Mouse (Mus musculus) forebrain, embryonic 13.5 days (tissue): Measurements from ENCODE around the gene Epsti1. TPM values are rescaled to one million over a fixed set of nuclear protein-coding genes. Genes with fewer than 3 reads are reported as not detected.
A peak's percentile ranks its signal among the peaks of the same experiment; 100 is the strongest.
"Not testable (repeated sequence)": the region's sequence is repeated elsewhere in the genome, so short reads cannot be mapped to it uniquely, and the experiment has no call there.

ENCODE experiments used
- ATAC-seq: fragments of 200-750 bp; cut with Nextera tagmentation; 2 replicates; pipeline ENCODE4 v1.8.0; 2017
- H3K27ac ChIP-seq: fragments of 300-500 bp; sonication (generic); 2 replicates; pipeline ENCODE4 v1.5.1; 2015; ENCODE audit warnings: inconsistent platforms, mild to moderate bottlenecking, moderate library complexity
- H3K27me3 ChIP-seq: fragments of 300-500 bp; sonication (generic); 2 replicates; pipeline ENCODE4 v1.6.1; 2015; ENCODE audit warnings: mild to moderate bottlenecking, inconsistent platforms
- H3K36me3 ChIP-seq: fragments of 300-500 bp; sonication (generic); 2 replicates; pipeline ENCODE4 v1.6.1; 2015; ENCODE audit warnings: mild to moderate bottlenecking, inconsistent platforms; ENCODE audit not compliant: poor library complexity, severe bottlenecking
- H3K4me1 ChIP-seq: fragments of 300-500 bp; sonication (generic); 2 replicates; pipeline ENCODE4 v1.6.1; 2015; ENCODE audit warnings: inconsistent platforms
- H3K4me2 ChIP-seq: fragments of 300-500 bp; sonication (generic); 2 replicates; pipeline ENCODE4 v1.6.1; 2015; ENCODE audit warnings: inconsistent platforms, mild to moderate bottlenecking, moderate library complexity
- H3K4me3 ChIP-seq: fragments of 300-500 bp; sonication (generic); 2 replicates; pipeline ENCODE4 v1.5.1; 2015; ENCODE audit warnings: mild to moderate bottlenecking, inconsistent platforms
- H3K9ac ChIP-seq: fragments of 300-500 bp; sonication (generic); 2 replicates; pipeline ENCODE4 v1.6.1; 2015; ENCODE audit warnings: mild to moderate bottlenecking, inconsistent platforms
- H3K9me3 ChIP-seq: fragments of 300-500 bp; sonication (generic); replicated peaks from 2 replicates; pipeline ENCODE4 v1.6.1; 2016; ENCODE audit warnings: inconsistent platforms
- WGBS: fragments of 180-500 bp; shearing (Covaris S2); methylation state at CpG from one replicate; pipeline ENCODE4 v1.1.7; 2015; 5-methylcytosine and 5-hydroxymethylcytosine counted together
- polyA plus RNA-seq: library from polyadenylated mRNA; unstranded; fragments of >200 nt; fragmentation: Nextera tagmentation; extraction: Ambion mirVana; gene quantifications from 2 replicates; pipeline ENCODE4 v1.2.1, GENCODE M21; 2015

Gene Epsti1
- polyA plus RNA-seq: 0.17 and 0.24 TPM in 2 replicates

GRCm38 (mm10) chr14:77904171-77904762 is at the start of gene Epsti1:
Gene Epsti1, plus strand, starts transcription at chr14:77904239.
- H3K36me3 ChIP-seq: no peaks in the 10 kb centered on the region
- H3K9ac ChIP-seq: no peak within 1 kb of the TSS
- no peak for ATAC-seq
- no peak within 1 kb of the TSS for H3K27ac ChIP-seq
- H3K9me3 ChIP-seq: no peaks in the 10 kb centered on the region
- H3K27me3 ChIP-seq: no peaks in the 10 kb centered on the region
- H3K4me2 ChIP-seq: no peak within 1 kb of the TSS
- peaks cover 6% of the 10 kb centered on the region; the same call in 1 of the 2 replicates for H3K4me1 ChIP-seq
- WGBS: 68% methylated on average over 15 of the region's 15 CpGs
- H3K4me3 ChIP-seq: no peak within 1 kb of the TSS

DNA sequence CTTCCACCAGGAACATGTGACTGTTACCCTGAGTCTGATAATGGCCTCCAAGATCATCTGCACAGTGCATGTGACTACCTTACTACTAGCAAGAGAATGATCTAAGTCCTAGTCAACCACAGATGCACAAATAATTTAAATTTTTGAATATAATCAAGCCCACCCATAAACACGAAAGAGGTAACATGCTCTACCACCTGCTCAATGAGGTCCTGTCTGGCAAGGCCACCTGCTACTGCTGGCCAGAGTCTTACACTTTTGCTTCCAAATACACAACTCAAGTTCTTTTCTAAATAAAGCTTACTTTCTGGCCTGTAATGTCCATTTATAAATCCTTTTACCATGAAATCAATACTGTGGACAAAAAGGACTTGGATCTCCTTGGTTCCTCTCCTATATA is 44.1 kb upstream of the Epsti1 start:
- no peaks in the 10 kb centered on the region for H3K27me3 ChIP-seq
- H3K4me2 ChIP-seq: no peak overlapping the region
- H3K36me3 ChIP-seq: no peaks in the 10 kb centered on the region
- H3K4me3 ChIP-seq: no peak overlapping the region
- WGBS: 89% methylated on average over 1 of the region's 1 CpGs
- H3K9me3 ChIP-seq: no peaks in the 10 kb centered on the region
- ATAC-seq: no peak
- H3K9ac ChIP-seq: no peak overlapping the region
- H3K27ac ChIP-seq: no peak overlapping the region
- H3K4me1 ChIP-seq: peaks cover 9% of the 10 kb centered on the region

DNA sequence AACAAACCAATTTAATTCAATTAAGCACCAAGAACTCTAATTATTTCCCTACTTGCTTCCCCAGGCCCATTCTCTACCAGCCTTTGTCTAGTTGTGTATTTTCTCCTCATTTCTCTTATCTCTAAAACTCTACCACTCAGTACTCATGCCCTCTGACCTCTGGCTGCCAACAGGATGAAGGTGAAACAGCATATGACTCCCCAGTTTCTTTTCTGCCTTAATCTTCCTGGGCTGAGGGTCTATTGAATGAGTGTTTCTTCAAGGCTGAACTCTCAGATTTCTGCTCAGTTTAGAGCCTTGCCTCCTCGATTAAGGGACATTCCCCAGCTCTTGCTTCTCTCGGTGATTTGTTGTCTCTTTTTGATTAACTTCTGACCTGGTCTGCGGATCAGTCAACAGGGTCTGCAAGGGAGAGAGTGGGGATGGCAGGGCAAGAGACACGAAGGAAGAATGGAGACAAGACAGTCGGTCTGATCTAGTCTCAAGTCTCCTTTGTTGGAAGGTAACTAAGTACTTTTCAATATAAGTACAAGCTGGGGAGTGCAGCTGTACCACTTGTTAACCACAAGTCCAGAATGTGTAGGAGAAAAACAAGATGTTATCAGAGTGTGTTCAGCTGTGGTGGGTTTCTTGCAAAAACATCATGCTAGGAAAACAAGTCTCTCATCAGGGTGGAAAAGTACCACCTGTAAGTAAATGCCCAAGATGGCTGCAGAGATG is 43.0 kb upstream of the Epsti1 start:
- Histone ChIP-seq H3K9me3 (no peaks in the 10 kb centered on the region), H3K9ac (no peak overlapping the region), H3K36me3 (no peaks in the 10 kb centered on the region), H3K27ac (no peak overlapping the region), H3K27me3 (no peaks in the 10 kb centered on the region), H3K4me2 (no peak overlapping the region), H3K4me3 (no peak overlapping the region), H3K4me1 (peaks cover 9% of the 10 kb centered on the region)
- no peak for ATAC-seq
- WGBS: 37% methylated on average over 5 of the region's 5 CpGs

- Histone ChIP-seq H3K27ac (no peak overlapping the region; the same call in 1 of the 2 replicates), H3K9ac (no peak overlapping the region), H3K4me2 (no peak overlapping the region), H3K9me3 (no peaks in the 10 kb centered on the region), H3K27me3 (no peaks in the 10 kb centered on the region), H3K4me1 (peaks cover 9% of the 10 kb centered on the region), H3K36me3 (no peaks in the 10 kb centered on the region), H3K4me3 (no peak overlapping the region)
- no peak for ATAC-seq
- WGBS: 28% methylated on average over 3 of the region's 3 CpGs
Measured at GRCm38 (mm10) chr14:77864051-77864450, 40.0 kb upstream of the Epsti1 start.

DNA sequence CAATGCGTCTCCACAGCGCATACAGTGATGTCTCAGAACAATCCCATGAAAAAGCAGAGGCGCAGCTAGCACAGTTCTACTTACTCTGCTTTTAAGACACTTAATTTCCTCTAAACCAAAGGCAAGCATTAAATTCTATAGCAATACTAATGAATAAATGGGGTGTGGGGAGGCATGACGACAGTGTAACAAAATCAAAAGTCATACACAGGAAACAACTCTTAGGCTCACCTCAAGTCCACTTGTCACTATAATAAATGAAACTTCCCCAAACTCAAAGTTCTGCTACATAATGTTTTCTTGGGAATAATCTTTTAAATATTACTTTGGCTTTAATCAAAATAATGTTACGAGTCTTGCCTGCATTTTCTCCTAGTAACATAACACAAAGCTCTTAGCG is 39.5 kb upstream of the Epsti1 start:
- Histone ChIP-seq H3K9me3 (no peaks in the 10 kb centered on the region), H3K4me3 (no peak overlapping the region), H3K27ac (no peak overlapping the region), H3K9ac (no peak overlapping the region), H3K4me2 (no peak overlapping the region), H3K27me3 (no peaks in the 10 kb centered on the region), H3K36me3 (no peaks in the 10 kb centered on the region), H3K4me1 (peaks cover 9% of the 10 kb centered on the region)
- ATAC-seq: no peak
- 86% methylated on average over 6 of the region's 6 CpGs for WGBS

GRCm38 (mm10) chr14:77867601-77868000 is 36.4 kb upstream of the Epsti1 start:
- Histone ChIP-seq H3K36me3 (no peaks in the 10 kb centered on the region), H3K4me1 (peaks cover 9% of the 10 kb centered on the region), H3K9me3 (no peaks in the 10 kb centered on the region), H3K4me2 (no peak overlapping the region), H3K27me3 (no peaks in the 10 kb centered on the region), H3K4me3 (no peak overlapping the region), H3K27ac (no peak overlapping the region), H3K9ac (no peak overlapping the region)
- 88% methylated on average over 5 of the region's 5 CpGs for WGBS
- ATAC-seq: no peak

DNA sequence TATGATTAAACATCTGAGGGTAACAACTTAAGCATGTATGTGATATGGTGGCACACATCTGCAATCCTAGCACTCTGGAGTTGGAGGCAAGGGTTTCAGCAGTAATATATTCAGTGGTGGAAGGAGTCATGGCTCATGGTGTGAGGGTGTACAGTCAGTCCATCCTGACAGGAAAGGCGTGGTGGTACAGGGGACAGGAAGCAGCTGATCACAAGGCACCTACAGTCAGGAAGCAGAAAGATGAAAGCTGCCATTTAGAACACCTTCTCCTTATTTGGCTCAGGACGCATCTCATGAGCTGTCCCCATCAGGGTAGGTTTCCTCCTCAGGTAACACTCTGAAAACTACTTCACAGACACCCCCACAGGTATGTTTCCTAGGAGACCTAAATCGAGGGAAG is 33.1 kb upstream of the Epsti1 start:
- no peak overlapping the region for H3K4me3 ChIP-seq
- peaks cover 9% of the 10 kb centered on the region; the same call in 1 of the 2 replicates for H3K4me1 ChIP-seq
- ATAC-seq: no peak
- no peak overlapping the region for H3K27ac ChIP-seq
- no peak overlapping the region for H3K9ac ChIP-seq
- 88% methylated on average over 3 of the region's 3 CpGs for WGBS
- no peaks in the 10 kb centered on the region for H3K36me3 ChIP-seq
- H3K27me3 ChIP-seq: no peaks in the 10 kb centered on the region
- no peaks in the 10 kb centered on the region for H3K9me3 ChIP-seq
- no peak overlapping the region for H3K4me2 ChIP-seq

- Histone ChIP-seq H3K4me2 (no peak overlapping the region), H3K9ac (no peak overlapping the region), H3K4me3 (no peak overlapping the region), H3K27ac (no peak overlapping the region), H3K27me3 (no peaks in the 10 kb centered on the region), H3K36me3 (no peaks in the 10 kb centered on the region), H3K4me1 (peaks cover 9% of the 10 kb centered on the region; the same call in 1 of the 2 replicates), H3K9me3 (no peaks in the 10 kb centered on the region)
- 92% methylated on average over 6 of the region's 6 CpGs for WGBS
- ATAC-seq: no peak
Measured at GRCm38 (mm10) chr14:77871380-77871975, 32.6 kb upstream of the Epsti1 start.

DNA sequence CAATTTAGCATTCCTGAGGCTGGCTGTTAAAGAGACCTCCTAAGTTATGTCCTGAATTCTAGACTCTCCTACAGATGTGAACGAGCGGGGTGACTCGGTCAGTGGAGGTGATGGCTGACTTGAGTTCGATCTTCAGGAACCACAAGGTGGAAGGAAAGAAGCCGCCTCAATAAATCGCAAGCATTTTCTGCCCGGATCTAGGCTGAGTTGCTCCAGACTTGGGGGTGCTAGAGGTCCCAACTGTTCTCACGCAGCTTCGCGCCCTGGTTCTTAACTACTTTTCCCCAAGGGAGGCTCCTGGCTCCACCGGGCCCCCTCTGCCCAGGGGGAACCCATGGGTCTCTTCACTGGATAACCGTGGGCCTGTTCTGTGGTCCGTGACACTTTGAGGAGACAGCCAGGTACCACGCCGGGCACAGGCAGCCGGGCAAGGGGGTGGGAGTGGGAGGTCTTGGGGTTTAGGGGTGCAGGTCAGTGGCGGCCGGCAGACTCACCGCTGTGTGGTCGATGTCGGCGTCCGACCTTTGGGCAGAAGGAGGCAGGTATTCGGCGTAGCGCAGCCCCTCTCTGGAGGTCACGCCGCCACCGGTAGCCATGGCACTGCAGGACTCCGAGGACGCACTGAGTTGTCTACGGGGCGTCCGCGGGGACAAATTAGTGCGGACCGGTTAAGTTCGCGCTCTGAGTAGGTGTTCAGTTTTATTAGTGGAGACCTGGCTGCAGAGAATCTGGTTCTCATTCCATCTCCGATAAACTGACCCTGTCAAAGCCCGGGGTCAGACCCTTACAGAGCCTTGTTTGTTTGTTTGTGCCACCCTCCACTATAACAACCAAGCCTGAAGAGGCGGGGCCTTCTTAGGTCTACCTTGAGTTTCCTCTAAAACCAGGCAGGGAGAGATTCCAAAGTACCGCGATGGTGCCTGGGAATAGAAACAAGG is 29.5 kb upstream of the Epsti1 start, which contains the start of gene Dnajc15:
TSS of gene Dnajc15 (minus strand) at position 822 of the 938 bp plus-strand sequence.
- peak within 1 kb of the TSS; percentile 84 for H3K4me3 ChIP-seq
- H3K9ac ChIP-seq: peak within 1 kb of the TSS; percentile 86
- peak; percentile 89 for ATAC-seq
- no peaks in the 10 kb centered on the region for H3K9me3 ChIP-seq
- H3K27ac ChIP-seq: no peak within 1 kb of the TSS
- WGBS: 2% methylated on average over 44 of the region's 44 CpGs
- peaks cover 9% of the 10 kb centered on the region; the same call in 1 of the 2 replicates for H3K4me1 ChIP-seq
- H3K27me3 ChIP-seq: no peaks in the 10 kb centered on the region
- H3K36me3 ChIP-seq: no peaks in the 10 kb centered on the region
- H3K4me2 ChIP-seq: peak within 1 kb of the TSS; percentile 85

DNA sequence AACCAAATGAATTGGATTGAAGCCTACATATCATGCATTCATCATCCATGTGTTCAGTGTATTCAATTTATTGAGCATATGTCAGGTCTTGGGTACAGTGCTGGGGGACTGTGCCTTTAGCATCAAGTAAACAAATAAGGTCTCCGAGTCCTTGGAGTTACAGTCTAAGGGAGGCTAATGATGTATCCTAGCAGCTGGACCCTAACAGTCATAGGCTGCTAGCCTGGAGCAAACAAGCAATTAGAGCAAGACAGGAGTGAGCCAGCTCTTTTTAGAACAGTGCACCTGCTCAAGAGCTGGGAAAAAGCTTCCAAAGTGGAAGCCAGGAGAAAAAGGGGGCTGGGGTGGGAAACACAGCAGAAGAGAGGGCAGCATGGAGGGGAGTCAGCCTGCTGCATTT is 27.8 kb upstream of the Epsti1 start:
- 64% methylated on average over 1 of the region's 1 CpGs for WGBS
- Histone ChIP-seq H3K27ac (peak overlapping the region; percentile 2; the same call in 1 of the 2 replicates), H3K9ac (no peak overlapping the region), H3K9me3 (no peaks in the 10 kb centered on the region; the same call in 1 of the 2 replicates), H3K4me3 (no peak overlapping the region), H3K4me1 (peaks cover 9% of the 10 kb centered on the region; the same call in 1 of the 2 replicates), H3K4me2 (no peak overlapping the region), H3K27me3 (no peaks in the 10 kb centered on the region), H3K36me3 (no peaks in the 10 kb centered on the region)
- ATAC-seq: peak; percentile 71

- not testable (repeated sequence) for H3K9ac ChIP-seq, H3K4me3 ChIP-seq, H3K9me3 ChIP-seq, H3K36me3 ChIP-seq, H3K4me2 ChIP-seq, H3K27me3 ChIP-seq, H3K27ac ChIP-seq, ATAC-seq
- WGBS: 88% methylated on average over 2 of the region's 2 CpGs
- H3K4me1 ChIP-seq: peaks cover 11% of the 10 kb centered on the region; the same call in 1 of the 2 replicates
Measured at GRCm38 (mm10) chr14:77877876-77878275, 26.2 kb upstream of the Epsti1 start.
